Mouse (Mus musculus): ENCODE results near the gene Stx8. TPM values are rescaled to one million over a fixed set of nuclear protein-coding genes. Genes with fewer than 3 reads are reported as not detected.
A peak's percentile ranks its signal among the peaks of the same experiment; 100 is the strongest.

Gene Stx8
- polyA plus RNA-seq, 1 experiment from 2014 or later = 74.2 TPM

DNA sequence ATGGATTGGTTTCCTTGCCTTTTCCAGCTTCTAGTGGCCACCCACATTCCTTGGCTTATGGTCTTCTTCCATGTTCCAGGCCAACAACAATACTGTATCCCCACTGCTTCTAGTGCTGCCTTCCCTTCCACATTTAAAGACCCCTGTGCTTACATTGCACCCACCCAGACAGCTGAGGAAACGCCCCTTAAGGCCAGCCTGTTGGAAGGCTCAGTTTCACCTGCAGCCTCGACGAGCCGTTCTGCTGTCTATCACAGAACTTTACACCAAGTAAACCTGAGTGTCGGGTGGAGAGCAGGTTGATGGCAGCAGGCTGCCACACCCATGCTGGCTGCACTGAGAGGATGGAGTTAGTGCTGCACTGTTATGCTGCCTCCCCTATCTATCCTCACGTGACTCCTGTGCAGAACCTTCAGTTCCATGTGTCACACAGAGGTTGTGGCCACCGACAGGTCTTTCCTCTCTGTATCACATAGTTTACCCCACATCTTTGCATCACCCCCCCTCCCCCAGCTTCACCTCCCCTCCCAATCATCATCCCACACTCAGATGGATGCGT, 57.9 kb downstream of the Stx8 start:
- H3K4me3 ChIP-seq = no peak overlapping the region
- 83% methylated on average over 8 of the region's 8 CpGs for WGBS

DNA sequence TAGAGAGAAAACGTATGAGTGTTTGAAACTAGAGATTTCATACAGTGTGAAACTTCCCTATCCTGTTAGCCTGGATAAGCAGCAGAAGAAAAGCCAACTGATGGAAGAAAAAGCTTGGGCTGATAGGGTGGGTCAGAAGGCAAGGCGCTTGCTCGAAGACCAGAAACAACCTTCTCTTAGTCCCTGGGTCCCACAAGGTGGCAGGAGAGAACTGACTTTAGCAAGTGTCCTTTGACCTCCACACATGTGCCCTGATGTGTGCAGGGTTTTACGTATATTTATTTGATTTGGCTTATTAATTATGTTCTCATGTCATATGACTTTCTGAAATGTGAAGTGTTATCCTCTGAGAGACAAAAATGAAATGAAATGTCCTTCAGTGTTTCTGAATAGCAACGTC, 60.6 kb downstream of the Stx8 start:
- no peaks in the 10 kb centered on the region for H3K9me3 ChIP-seq
- no peak for ATAC-seq (ENCODE audit: low read depth)
- WGBS = 85% methylated on average over 5 of the region's 5 CpGs
- no peaks in the 10 kb centered on the region for H3K27me3 ChIP-seq
- H3K4me1 ChIP-seq (replicated peaks) = peaks cover 24% of the 10 kb centered on the region
- no peak overlapping the region for H3K4me3 ChIP-seq
- H3K9ac ChIP-seq = no peak overlapping the region
- H3K4me2 ChIP-seq = no peak overlapping the region
- no peak overlapping the region for H3K27ac ChIP-seq (replicated peaks)
- H3K36me3 ChIP-seq = 0 out of 2 replicates have a peak, but pooled peaks cover 3% of the 10 kb centered on the region

More for the DNA sequence above, 57.9 kb downstream of the Stx8 start:
- Histone ChIP-seq H3K27ac (replicated peaks) (no peak overlapping the region), H3K9me3 (no peaks in the 10 kb centered on the region), H3K27me3 (no peaks in the 10 kb centered on the region), H3K36me3 (0 out of 2 replicates have a peak, but pooled peaks cover 3% of the 10 kb centered on the region), H3K4me2 (no peak overlapping the region), H3K9ac (no peak overlapping the region), H3K4me1 (replicated peaks) (peaks cover 11% of the 10 kb centered on the region; the same call in 1 of the 2 replicates)
- ATAC-seq (ENCODE audit: low read depth) = no peak

DNA sequence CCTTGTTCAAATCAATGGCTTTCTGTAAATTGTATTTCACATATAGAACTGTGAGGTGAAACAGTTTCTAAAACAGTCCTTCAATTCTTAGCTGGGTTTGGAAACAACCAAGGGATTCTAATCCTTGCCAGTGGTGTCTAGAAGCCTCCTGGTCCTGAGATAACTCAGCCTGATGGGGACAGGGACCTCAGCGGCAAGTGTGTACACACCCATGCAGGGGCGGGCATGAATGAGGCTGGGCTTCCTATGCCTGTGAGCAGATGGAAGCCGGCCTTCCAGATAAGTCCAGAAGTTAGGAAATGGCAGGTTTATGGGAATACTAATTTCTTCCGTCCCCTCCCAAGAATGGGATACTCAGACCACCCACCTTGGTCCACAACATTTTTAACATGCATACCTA, 63.1 kb downstream of the Stx8 start:
- Histone ChIP-seq H3K4me2 (no peak overlapping the region), H3K27ac (replicated peaks) (no peak overlapping the region), H3K4me3 (no peak overlapping the region), H3K9me3 (no peaks in the 10 kb centered on the region), H3K27me3 (no peaks in the 10 kb centered on the region), H3K9ac (no peak overlapping the region), H3K4me1 (replicated peaks) (peaks cover 24% of the 10 kb centered on the region), H3K36me3 (no peaks in the 10 kb centered on the region)
- no peak for ATAC-seq (ENCODE audit: low read depth)
- 29% methylated on average over 4 of the region's 4 CpGs for WGBS

DNA sequence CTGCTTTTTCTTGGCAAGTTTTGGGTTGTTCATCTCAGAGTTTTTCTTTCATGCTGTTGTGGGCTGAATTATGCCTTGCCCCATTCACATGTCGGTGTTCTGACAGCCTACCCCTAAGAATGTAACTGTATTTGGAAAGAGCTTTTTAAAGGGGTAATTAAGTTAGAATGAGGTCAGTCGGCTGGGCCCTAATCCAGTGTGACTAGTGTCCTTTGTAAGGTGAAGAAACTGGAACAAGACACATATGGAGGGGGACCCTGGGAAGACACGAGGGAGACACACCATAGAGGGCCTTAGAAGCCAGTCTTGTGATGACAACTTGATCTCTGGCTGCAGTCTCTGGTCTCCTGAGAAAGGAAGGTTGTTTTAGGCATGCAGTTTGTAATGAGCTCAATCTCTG, 63.9 kb downstream of the Stx8 start:
- no peak overlapping the region for H3K27ac ChIP-seq (replicated peaks)
- 5% methylated on average over 3 of the region's 3 CpGs for WGBS
- H3K36me3 ChIP-seq = no peaks in the 10 kb centered on the region

DNA sequence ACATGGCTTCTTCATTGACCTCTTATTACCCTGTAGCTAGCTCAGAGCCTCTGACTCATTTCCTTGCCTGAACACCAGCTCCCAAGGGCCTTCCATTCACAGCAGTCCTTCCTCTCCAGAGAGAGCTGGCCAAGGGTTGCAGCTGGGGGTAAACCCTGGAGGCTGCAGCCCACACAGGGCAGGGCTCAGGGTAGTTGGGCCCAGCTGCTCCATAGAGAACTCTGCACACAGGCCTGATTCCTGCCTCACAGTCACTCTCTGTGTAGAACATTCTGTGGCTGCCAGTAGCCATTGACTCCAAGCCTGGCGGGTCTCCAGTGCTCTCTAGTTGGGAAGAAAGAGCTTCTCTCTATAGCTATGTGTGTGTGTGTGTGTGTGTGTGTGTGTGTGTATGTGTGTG, 64.8 kb downstream of the Stx8 start:
- no peaks in the 10 kb centered on the region for H3K36me3 ChIP-seq
- no peak overlapping the region for H3K27ac ChIP-seq (replicated peaks)
- no peaks in the 10 kb centered on the region for H3K27me3 ChIP-seq
- peaks cover 24% of the 10 kb centered on the region for H3K4me1 ChIP-seq (replicated peaks)
- no peak for ATAC-seq (ENCODE audit: low read depth)
- no peak overlapping the region for H3K4me2 ChIP-seq
- no peaks in the 10 kb centered on the region for H3K9me3 ChIP-seq
- H3K9ac ChIP-seq = no peak overlapping the region
- WGBS = 100% methylated on average over 1 of the region's 1 CpGs
- H3K4me3 ChIP-seq = no peak overlapping the region

More for the DNA sequence above, 63.9 kb downstream of the Stx8 start:
- H3K4me2 ChIP-seq = no peak overlapping the region
- H3K4me1 ChIP-seq (replicated peaks) = peaks cover 24% of the 10 kb centered on the region
- H3K9ac ChIP-seq = no peak overlapping the region
- ATAC-seq (ENCODE audit: low read depth) = no peak
- no peaks in the 10 kb centered on the region for H3K27me3 ChIP-seq
- H3K9me3 ChIP-seq = no peaks in the 10 kb centered on the region
- H3K4me3 ChIP-seq = no peak overlapping the region

DNA sequence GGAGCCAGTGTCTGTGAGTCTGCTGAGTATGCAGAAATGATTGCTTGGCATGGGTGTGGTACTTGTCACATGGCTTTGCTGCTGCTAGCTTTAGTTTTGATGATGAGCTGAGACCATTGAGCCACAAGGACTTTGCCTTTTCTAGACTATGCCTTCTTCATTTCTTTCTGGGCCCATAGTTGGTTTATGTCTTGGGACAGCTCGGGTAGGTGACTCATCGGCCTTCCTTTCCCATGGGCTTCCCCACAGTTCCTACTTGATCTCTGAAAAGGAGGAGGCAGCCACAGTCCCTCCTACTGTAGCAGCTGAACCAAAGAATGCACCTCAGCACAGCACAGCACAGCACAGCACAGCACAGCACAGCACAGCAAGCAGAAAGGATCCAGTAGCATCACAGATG, 66.5 kb downstream of the Stx8 start:
- no peaks in the 10 kb centered on the region for H3K27me3 ChIP-seq
- H3K9me3 ChIP-seq = no peaks in the 10 kb centered on the region
- H3K4me3 ChIP-seq = no peak overlapping the region
- H3K36me3 ChIP-seq = no peaks in the 10 kb centered on the region
- no peak overlapping the region for H3K9ac ChIP-seq
- H3K4me1 ChIP-seq (replicated peaks) = peaks cover 37% of the 10 kb centered on the region
- no peak overlapping the region for H3K4me2 ChIP-seq
- 81% methylated on average over 2 of the region's 2 CpGs for WGBS
- no peak overlapping the region for H3K27ac ChIP-seq (replicated peaks)
- no peak for ATAC-seq (ENCODE audit: low read depth)

DNA sequence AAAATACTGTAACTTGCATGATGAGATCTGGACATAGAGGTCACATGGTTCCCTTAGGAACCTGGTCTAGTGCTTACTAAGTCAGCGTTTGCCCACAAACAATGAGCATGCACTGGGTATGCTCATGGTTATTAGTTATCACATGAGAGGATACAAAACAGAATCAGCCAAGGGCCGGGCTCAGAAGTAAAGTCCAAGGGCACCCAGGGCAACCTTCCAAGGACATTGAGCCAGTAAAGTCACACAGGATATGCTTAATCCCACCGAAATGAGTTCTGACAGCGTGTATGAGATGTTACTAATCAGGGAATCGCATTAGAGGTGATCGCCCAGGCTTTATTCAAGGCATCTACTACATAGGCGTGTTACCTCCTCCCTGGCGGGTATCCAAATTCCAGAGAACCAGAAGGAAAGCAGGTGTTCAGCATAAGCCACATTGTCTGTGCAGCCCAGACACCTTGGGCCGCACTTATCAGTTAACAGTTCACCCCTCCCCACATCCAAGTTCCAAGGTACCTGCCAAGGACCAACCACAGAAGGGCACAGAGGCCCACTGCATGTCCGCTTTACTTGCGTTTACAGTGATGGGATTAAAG, 67.4 kb downstream of the Stx8 start:
- H3K27me3 ChIP-seq = no peaks in the 10 kb centered on the region
- no peak for ATAC-seq (ENCODE audit: low read depth)

DNA sequence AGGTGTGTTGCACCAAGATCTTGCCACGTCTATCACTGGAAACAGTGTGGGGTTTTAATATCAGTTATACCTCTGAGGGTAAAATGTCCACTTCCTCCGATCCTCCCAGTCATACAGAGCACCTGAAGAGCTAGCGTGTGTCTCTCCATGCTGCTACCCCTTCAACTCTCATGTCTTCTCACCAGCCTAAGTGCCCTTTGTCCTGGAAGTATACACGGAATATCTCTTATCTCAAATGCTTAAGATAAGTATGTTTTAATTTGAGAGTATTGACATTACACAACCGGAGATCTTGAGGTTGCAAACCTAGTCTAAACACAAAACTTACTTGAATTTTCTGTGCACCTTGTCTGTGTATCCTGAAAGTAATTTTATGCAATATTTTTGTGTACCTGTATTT, 68.4 kb downstream of the Stx8 start:
- WGBS = 91% methylated on average over 5 of the region's 5 CpGs
- H3K9me3 ChIP-seq = no peaks in the 10 kb centered on the region
- no peak overlapping the region for H3K4me3 ChIP-seq
- H3K27me3 ChIP-seq = no peaks in the 10 kb centered on the region
- ATAC-seq (ENCODE audit: low read depth) = no peak
- peaks cover 23% of the 10 kb centered on the region for H3K4me1 ChIP-seq (replicated peaks)
- no peak overlapping the region for H3K4me2 ChIP-seq
- no peak overlapping the region for H3K9ac ChIP-seq
- no peak overlapping the region for H3K27ac ChIP-seq (replicated peaks)
- H3K36me3 ChIP-seq = no peaks in the 10 kb centered on the region

More for the DNA sequence above, 67.4 kb downstream of the Stx8 start:
- no peak overlapping the region for H3K4me2 ChIP-seq
- no peaks in the 10 kb centered on the region for H3K36me3 ChIP-seq
- 93% methylated on average over 11 of the region's 11 CpGs for WGBS
- no peak overlapping the region for H3K9ac ChIP-seq
- H3K4me3 ChIP-seq = no peak overlapping the region
- no peak overlapping the region for H3K27ac ChIP-seq (replicated peaks)
- H3K4me1 ChIP-seq (replicated peaks) = peaks cover 32% of the 10 kb centered on the region
- H3K9me3 ChIP-seq = no peaks in the 10 kb centered on the region

DNA sequence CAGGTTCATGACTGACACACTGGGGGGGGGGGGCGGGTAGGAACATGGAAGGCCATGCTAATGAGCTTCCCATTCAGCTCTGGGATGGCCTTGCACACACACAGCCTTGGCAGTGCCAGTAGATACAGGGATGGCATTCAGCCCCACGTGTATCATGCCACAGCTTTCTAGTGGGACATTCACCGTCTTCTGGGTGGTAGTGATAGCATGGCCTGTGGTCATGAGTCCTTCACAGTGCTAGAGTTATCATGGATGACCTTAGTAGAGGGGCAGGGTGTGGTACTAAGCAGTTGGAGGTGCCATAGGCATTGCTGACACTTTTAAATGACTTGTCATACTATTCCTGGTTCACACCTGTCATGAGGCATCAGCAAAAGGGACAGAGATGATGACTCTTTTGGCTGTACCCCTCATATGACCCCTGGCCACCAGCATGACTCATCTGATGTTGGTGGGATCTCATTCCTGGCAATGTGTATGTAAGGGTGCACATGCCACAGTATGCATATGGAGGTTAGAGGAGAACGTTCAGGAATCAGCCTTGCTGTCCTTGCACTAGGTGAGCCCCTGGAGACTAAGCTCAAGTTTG, 69.4 kb downstream of the Stx8 start:
- no peak for ATAC-seq (ENCODE audit: low read depth)
- Histone ChIP-seq H3K9me3 (no peaks in the 10 kb centered on the region), H3K4me3 (no peak overlapping the region), H3K27ac (replicated peaks) (no peak overlapping the region), H3K9ac (no peak overlapping the region), H3K4me1 (replicated peaks) (peaks cover 18% of the 10 kb centered on the region), H3K36me3 (no peaks in the 10 kb centered on the region), H3K4me2 (no peak overlapping the region), H3K27me3 (no peaks in the 10 kb centered on the region)
- 87% methylated on average over 4 of the region's 4 CpGs for WGBS

DNA sequence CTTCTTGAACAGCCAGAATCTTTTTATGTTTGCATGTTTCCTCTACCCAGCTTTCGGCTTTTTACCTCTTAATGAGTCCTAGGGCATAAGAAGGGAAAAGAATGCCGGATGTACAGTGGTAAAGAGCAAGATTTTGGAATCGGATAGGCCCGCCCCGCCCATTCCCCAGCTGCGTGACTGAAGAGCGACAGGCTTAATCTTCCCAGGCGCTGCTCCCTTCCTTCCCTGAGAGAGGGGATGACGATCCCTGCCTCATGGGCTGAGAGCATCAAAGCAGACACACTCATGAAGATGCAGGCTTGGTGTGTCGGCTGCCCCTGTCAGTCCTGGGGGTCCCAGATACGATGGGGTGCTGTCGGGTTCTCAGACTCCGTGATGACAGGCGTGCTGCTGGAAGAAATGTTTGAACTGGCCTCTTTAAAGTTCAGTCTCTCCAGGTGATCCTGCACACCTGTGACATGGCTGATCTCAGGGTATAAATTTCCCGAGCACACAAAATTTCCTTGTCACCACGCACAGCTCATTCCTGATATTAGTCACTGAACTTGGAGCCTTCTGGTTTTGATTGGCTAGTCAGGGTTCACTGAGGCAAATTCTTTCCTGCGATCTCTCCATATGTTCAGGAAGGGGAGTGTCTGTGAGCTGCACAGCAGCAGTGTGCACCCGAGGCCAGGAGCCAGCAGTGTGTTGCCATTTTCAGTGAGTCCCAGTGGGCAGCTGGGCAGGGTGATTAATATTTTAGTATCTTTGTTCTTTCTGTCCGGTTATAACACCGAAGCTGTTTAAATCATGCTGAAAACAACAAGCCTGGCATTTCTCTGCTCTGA, 70.4 kb downstream of the Stx8 start:
- Histone ChIP-seq H3K27ac (replicated peaks) (0 out of 2 replicates have a peak overlapping the region, but pooled peaks have one; percentile 14), H3K9me3 (no peaks in the 10 kb centered on the region), H3K4me3 (no peak overlapping the region), H3K4me1 (replicated peaks) (peaks cover 13% of the 10 kb centered on the region), H3K27me3 (peaks cover 6% of the 10 kb centered on the region), H3K36me3 (no peaks in the 10 kb centered on the region), H3K9ac (no peak overlapping the region), H3K4me2 (no peak overlapping the region)
- 68% methylated on average over 20 of the region's 20 CpGs for WGBS
- ATAC-seq (ENCODE audit: low read depth) = no peak

DNA sequence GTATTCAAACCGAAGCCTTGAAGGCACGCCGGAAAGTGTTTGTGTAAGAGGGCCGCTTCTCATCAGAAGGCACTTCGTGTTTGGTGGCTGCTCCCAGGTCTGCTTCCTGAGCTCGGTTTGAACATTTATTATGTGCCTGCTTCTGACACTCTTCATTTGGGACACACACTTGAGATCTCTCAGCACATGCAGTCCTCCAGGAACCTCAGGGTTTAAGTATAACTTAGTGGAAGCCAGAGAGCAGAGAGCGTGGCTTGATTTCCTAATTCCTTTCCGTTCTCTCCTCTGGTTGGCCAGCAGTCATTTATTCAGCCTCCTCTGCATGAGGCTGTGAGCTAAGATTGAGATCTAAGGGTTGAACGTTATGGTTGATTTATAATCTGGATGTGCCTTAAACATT, 71.1 kb downstream of the Stx8 start:
- Histone ChIP-seq H3K4me1 (replicated peaks) (peaks cover 13% of the 10 kb centered on the region), H3K36me3 (no peaks in the 10 kb centered on the region), H3K27ac (replicated peaks) (0 out of 2 replicates have a peak overlapping the region, but pooled peaks have one; percentile 14), H3K9me3 (no peaks in the 10 kb centered on the region), H3K27me3 (peaks cover 7% of the 10 kb centered on the region), H3K4me2 (no peak overlapping the region), H3K9ac (no peak overlapping the region), H3K4me3 (no peak overlapping the region)
- 58% methylated on average over 9 of the region's 9 CpGs for WGBS
- ATAC-seq (ENCODE audit: low read depth) = no peak

DNA sequence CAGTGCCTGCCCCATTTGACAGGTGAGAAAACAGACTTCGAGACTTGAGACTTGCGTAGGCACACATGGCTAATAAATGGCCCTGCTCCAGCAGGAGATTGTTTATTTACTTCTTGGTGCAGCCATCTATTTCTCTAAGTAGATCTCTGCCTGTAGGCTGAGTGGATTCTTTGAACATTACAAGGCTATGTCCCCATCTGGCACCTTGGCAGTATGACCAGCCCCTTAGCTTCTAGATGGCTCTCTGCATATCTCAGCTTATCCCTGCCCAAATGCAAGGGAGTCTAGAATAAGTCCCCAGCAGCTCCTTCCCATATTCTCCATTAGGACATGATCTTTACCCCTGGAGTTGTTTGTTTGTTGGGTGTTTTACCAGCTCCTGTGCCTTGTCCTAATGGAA, 72.1 kb downstream of the Stx8 start:
- H3K27ac ChIP-seq (replicated peaks) = no peak overlapping the region
- H3K9ac ChIP-seq = no peak overlapping the region
- H3K9me3 ChIP-seq = no peaks in the 10 kb centered on the region
- no peak overlapping the region for H3K4me2 ChIP-seq
- WGBS = 89% methylated on average over 2 of the region's 2 CpGs
- H3K4me3 ChIP-seq = no peak overlapping the region
- peaks cover 15% of the 10 kb centered on the region for H3K4me1 ChIP-seq (replicated peaks)
- no peak for ATAC-seq (ENCODE audit: low read depth)
- peaks cover 7% of the 10 kb centered on the region for H3K27me3 ChIP-seq
- H3K36me3 ChIP-seq = no peaks in the 10 kb centered on the region
